Mouse (Mus musculus): Measurements from ENCODE around the gene Fgfr2.
"Not testable (repeated sequence)": the region's sequence is repeated elsewhere in the genome, so short reads cannot be mapped to it uniquely, and the experiment has no call there.

Gene Fgfr2

DNA sequence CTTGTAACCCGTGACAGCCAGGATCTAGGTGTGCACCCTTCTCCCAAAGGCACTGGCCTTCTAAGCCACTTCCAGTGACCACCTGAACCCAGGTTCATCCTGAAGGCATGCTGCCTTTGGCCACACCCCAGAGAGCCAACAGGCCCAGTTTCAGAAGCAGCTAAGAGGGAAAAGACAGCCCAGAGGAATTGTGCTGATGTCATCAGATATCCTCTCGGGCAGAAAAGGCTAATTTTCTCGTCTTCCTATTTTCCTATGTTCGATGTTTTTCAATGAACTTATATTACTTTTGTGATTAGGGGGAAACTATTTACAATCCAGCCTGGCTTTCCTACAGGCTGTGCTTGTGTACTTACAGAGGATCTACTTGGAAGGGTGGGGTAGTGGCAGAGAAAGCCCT is 582.6 kb downstream of the Fgfr2 start:
- no peak for DNase-seq (ENCODE audit: low read depth, low spot score)

DNA sequence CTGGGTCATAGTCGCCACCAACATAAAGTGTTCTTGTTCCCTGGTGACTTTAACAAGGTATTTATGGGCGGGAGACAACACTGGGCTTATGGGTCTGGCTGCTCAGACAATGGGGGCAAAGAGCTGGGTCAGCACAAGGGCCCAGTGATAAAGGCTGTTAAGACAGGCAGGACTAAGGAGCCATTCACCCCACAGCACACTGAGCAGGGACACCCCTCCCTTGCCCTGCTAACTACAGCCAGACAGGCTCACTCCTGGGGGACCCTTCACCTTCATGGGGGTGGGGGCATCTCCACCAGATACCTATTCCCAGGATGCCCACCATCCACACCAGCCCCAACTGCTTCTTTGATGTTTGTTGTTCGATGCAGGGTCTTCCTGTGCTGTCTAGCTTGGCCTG is 593.9 kb downstream of the Fgfr2 start:
- DNase-seq (ENCODE audit: low read depth, low spot score) = no peak

DNA sequence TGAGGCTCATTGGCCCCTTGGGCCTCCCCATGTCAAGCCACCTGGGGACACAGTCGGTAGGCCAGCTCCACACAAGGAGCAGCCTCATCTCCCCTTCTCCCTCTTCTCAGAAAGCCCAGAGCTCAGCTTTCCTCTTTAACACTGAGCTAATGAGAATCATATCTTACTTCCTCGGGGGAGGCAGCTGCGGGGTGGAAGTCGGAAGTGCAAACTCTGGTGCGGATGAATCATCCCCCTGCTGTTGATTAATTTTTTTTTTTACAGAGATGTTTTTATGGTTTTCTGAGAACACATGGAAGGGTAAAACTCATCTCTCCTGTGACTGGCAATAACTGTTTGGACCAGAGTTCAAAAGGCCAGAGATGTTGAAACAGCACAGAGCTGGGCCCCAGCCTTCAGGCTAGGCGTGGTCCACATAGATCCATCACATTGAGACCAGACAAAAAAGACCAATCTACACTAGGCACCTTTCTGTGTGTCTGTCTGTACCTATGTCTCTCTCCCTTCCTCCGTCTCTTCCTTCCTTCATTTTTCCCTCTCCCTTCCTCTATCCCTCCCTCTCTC is 609.6 kb downstream of the Fgfr2 start:
- no peak for DNase-seq (ENCODE audit: low read depth, low spot score)

DNA sequence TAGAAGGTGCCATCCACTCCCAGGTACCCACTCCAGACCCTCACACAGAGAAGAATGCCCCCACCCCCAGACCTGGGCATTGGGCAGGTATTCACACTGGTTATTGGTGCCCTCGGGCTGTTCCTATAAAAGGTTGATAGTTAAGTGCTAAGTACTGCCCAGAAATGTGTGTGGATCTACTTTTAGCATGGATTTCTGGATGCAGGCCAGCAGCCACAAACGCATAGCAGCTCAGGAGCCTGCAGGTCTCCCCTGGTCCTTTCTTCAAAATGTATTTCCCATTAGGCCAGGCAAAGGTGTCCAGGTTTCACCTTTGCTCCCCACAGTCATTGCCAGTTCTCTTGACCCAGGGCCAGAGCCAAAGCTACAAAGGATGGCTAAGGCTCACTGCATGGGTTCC is 614.0 kb downstream of the Fgfr2 start:
- DNase-seq (ENCODE audit: low read depth, low spot score) = no peak

DNA sequence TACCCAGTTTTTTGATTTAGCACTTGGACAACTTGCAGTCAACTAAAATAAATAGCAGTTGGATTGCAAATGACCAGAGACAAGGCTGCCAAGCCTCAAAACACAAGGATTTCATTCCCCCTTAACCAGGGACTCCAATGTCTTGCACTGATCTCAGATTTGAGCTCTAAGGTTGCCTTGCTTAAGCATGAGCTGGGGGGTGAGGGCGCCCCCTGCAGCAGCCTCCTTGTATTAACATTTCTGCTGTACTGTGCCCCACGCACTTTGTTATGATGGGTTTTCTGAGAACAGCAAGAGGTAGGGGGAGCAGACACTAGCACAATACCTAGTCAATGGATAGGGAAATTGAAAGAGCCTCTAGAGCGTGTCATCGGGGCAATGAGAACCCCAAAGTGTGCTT is 615.8 kb downstream of the Fgfr2 start:
- no peak for DNase-seq (ENCODE audit: low read depth, low spot score)

DNA sequence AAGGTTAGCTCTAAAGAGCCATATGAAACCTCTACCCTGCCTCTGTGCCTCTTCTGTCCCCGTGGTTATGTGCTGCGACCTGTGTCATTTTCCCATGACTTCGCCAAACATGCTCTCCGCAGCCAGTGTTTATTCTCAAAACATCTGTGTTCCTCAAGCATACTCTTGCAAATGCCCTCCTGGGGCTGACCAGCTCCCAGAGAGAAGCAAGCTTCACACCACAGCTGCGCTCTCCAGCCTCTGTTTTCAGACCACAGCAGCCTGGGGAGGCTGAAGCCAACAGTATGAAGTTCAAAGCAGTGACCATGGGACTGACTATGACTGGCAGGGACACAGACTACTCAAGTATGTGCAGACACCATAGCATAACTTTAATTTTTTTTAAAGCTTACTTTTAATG is 616.9 kb downstream of the Fgfr2 start:
- no peak for DNase-seq (ENCODE audit: low read depth, low spot score)

DNA sequence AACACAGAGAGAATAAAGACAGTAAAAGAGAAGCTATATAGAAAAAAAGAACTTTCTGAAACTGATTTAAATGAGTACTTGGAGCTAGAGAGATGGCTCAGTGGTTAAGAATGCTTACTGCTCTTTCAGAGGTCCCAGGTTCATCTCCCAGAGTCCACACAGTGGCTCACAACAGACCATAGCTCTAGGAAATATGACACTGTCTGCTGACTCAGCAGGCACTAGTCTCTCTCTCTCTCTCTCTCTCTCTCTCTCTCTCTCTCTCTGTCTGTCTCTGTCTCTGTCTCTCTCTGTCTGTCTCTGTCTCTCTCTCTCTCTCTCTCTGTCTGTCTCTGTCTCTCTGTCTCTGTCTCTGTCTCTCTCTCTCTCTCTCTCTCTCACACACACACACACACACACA is 620.7 kb downstream of the Fgfr2 start:
- DNase-seq (ENCODE audit: low read depth, low spot score) = not testable (repeated sequence)

DNA sequence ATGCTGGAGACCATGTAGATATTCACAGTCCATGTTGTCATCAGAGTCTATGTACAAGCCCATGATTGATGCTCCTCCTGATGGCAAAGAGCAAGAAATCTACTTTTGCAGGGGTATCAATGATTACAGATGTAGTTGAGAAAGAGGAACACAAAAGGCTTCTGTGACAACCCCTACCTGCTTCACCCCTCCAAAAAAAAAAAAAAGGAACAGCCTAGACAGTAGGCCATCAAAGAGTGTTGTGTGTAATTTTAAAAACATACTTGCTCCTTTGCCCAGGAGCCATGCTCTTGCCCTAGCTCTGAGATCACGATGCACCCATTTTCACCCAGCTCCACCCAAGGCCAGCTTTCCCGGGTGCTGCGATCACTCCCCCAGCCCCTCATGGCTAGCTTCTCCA is 626.0 kb downstream of the Fgfr2 start:
- DNase-seq (ENCODE audit: low read depth, low spot score) = no peak

DNA sequence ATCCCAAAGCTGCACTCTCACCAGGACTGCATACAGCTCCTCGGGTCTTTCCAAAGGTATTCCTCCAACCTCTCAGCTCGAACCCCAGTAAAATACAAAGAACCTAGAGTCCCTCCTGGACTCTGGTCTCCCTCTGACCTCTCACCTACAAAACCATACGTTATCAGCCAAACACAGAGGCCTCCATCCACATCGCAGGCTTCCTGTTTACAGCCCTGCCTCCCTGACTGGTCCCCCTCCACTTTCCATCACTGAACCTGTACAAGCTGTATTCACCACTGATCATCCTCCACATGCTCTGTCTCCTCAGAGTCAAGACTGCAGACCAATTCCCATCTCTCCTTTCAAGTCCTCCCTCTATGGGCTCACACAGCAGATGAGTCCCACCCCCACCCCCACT is 628.9 kb downstream of the Fgfr2 start:
- no peak for DNase-seq (ENCODE audit: low read depth, low spot score)

DNA sequence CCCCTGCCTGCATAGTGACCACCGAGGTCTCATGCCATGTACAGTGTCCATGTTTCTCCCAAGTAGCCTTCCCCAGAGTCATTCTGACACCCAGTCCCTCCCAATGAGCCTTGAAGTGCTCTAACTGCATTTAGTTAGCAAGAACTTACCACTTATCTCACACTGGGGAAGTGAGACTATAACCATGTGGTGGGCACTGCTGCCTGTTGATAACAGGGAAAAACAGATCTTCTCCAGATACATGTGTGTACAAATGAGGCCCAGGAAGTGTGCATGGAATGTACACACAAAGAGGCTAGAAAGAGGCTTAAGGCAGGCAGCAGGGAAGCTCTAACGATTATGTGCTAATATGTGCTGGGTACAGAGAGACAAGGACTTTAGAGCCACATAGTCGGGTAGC is 629.5 kb downstream of the Fgfr2 start:
- DNase-seq (ENCODE audit: low read depth, low spot score) = no peak

DNA sequence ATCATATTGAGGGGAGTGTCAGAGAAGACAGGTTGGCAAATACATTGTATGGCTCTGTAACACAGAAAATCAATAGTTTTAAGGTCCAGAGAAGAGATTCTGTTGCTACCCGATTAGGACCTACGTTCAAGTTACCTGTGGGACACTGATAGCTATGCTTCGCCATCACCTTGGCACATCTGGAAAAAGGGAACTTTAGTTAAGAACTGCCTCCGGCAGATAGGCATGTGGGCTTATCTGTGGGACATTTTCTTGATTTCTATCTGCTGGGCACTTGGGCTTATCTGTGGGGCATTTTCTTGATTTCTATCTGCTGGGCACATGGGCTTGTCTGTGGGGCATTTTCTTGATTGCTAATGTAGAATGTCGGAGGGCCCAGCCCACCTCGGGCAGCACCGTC is 631.2 kb downstream of the Fgfr2 start:
- no peak for DNase-seq (ENCODE audit: low read depth, low spot score)

DNA sequence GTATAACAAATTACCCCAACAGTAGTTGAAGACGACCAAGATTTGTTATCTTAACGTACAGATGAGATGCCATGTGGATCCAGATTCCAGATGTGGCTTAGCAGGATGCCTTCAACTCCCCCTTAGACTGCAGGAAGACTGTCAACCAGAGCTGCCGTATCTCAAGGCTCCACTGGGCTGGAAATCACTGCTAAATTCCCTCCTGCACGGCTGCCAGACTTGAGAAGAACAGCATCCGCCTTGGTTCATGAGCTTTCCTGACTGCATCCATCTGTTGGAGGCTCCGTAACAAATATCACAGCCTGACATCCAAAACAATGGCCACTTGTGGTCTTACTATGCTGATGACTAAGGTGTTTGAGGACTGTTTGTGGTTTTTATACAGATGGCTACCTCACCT is 635.8 kb downstream of the Fgfr2 start:
- DNase-seq (ENCODE audit: low read depth, low spot score) = no peak

DNA sequence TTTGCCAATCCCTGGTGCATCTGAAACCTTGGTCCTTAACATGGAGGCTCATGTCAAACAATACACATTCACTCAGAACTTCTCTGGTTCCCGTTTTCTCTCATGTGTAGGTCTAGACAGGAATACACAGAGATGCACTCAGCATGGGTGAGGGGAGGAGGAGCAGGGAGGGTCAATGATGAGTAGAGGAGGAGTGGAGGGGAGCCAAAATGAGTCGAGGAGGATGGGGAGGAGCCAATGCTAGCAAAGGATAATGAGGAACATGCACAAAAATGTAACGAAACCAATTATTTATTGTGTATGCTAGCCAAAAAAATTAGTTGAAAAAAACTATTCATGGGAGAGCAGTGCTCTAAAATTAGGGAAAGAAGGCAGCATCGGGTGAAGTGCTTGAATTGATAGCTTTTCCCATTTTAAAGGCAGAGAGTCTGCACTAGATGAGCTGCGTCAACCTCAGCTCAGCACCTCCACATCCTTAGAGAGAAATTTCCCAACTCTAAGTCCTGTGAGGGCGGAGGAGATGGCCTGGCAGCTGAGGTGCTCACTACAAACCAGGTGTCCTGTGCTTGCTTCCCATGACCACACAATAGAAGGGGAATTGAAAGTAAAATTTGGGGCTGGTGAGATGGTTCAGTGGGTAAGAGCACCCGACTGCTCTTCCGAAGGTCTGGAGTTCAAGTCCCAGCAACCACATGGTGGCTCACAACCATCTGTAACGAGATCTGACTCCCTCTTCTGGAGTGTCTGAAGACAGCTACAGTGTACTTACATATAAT is 636.6 kb downstream of the Fgfr2 start:
- DNase-seq (ENCODE audit: low read depth, low spot score) = no peak

DNA sequence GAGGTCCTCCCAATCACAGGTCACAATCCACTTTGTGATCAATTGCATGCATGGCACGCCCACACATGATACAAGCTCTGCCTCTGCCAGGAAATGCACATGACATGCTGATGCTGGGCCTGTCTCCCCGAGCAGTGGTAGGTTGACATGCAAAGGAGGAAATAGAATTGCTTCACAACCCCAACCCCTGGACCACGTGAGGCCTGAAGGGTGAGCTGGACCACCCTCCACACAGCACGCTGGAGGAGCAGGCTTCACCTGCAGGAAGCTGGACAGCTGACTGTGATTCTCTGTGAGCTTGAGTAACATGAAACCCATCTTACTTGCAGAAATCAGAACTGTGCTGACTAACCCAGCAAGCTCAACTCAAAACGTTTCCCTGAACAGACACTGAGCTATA is 638.7 kb downstream of the Fgfr2 start:
- DNase-seq (ENCODE audit: low read depth, low spot score) = no peak

DNA sequence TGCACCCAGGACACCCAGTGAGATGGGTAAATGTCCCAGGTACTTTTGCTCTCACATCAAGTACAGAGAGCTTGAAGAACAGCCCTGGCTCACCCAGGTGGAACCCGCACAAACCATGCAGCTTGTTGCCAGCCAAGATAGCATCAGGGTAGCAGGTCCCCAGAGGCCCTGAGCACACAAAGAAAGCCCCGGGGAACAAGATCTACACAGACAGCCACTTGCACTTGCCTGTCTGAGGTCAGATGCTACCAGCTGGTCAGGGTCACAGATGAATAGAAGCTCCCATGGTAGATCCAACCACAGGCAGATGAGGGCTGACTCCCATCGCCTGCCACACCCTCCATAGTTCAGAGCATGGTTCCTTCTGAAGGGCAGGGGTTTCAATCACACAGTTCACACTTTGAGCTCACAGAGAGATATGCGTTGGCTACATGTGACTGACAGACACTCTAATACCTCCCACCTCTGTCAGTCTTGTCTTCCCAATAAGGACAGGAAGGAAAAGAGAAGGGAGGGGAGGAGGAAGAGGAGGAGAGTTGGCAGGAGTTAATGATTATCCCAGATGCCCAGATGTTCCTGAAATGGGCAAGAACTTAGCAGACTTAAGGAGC is 642.3 kb downstream of the Fgfr2 start:
- DNase-seq (ENCODE audit: low read depth, low spot score) = no peak

DNA sequence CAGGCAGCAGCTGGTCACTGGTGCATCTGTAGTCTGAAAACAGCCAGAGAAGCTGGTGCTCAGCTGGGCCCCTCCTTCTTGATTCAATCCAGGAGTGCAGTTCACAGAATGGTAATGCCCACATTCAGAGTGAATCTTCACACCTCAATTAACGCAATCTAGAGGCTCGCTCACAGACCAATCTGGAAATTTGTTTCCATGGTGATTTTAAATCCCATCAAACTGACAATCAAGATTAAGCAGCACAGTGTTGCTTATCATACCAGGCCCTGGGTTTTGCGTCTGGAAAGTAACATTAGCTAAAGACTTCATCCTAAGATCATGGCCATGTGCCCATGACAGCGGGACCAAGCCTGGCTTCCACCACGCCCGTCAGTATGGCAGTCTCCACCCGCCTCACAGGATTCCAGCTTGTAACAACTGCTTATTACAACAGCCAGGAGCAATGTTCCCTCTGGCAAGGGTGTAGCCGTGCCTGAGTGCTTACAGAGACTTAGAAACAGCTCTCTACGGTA is 644.8 kb downstream of the Fgfr2 start:
- DNase-seq (ENCODE audit: low read depth, low spot score) = no peak

DNA sequence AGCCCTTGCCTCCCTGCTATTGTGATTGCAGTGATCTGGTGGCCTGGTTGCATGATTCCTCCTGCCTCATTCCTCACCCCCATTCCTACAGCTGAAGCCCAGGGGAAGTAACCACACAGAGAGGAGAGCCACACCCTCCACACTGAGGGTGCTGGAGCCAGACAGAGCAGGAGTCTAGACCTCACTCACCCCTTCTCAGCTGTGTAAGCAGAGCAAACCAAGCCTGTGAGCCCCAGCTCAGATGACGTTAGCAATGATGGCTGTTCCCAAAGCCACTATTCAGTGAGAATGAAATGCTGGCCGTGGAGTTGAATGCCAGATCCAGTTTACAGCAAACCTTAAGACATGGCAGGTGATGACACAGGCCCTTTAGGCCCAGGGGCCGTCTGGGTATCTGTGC is 645.4 kb downstream of the Fgfr2 start:
- DNase-seq (ENCODE audit: low read depth, low spot score) = no peak

DNA sequence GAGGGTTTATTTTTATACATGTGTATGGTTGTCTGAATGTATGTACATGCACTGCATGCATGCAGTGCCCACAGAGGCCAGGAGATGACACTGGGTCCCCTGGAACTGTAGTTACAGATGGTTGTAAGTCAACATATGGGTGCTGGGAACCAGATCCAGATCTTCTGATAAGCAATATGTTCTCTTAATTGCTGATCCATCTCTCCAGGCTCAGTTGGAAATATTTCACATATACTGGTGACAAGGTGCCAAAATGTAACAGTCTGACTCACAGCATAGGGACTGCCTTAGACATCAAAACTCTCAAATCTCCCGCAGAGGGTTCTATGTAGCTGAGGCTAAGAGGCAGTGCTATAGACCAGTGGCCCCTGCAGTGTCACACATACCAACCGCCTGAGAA is 646.7 kb downstream of the Fgfr2 start:
- DNase-seq (ENCODE audit: low read depth, low spot score) = no peak

DNA sequence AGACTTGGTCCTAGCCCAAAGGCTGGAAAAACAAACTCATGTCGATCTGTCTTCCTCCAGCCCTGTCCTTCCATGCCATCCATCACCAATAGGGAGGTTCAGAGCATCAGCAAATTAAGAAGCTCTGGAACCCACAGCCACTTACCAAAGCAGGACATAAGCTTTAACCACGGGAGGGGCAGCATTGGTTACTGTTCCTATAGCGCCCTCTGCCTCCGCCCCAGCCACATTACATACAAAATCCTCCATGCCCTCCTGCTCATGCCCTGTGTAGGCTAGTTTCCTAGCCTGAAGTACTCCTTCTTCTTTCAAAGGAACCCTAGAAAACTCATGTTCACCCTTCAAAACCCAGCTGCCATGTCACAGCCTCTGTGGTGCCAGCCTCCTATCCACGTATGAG is 648.1 kb downstream of the Fgfr2 start:
- DNase-seq (ENCODE audit: low read depth, low spot score) = no peak

DNA sequence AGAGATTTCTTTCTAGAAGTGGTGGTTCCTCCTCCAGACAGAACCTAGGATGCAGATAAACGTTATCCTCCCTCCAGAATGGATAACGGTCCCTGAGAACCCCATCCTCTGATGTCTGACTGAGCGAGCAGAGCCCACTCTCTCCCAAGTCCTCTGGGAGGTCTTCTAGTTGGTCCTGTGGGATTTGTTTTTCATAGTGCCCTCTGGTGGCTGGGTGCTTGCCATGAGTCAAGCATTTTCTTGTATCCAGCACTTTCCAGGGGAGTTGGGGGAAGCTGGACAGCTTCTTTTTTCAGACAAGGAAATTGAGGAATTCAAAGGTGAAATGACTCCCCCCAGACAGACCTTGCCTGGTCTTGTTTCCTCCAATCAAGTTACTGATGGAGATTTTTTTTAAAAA is 651.8 kb downstream of the Fgfr2 start:
- no peak for DNase-seq (ENCODE audit: low read depth, low spot score)

DNA sequence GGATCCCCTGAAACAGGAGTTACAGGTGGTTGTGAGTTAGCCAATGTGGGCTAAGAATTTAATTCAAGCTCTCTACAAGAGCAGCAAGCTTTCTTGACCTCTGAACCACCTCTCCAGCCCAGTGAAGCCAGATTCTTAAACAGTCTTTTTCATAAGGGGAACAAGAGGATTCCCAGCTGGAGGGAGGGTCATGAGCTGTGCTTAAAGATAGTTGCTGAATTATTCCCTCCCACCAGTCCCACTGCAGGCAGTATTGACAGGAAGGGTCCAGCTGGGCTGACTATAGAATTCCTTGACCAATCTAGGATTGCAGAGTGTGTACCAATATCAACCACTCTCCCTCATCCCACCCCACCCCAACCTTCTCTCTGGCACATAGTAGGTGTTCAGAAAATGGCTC is 654.8 kb downstream of the Fgfr2 start:
- no peak for DNase-seq (ENCODE audit: low read depth, low spot score)

DNA sequence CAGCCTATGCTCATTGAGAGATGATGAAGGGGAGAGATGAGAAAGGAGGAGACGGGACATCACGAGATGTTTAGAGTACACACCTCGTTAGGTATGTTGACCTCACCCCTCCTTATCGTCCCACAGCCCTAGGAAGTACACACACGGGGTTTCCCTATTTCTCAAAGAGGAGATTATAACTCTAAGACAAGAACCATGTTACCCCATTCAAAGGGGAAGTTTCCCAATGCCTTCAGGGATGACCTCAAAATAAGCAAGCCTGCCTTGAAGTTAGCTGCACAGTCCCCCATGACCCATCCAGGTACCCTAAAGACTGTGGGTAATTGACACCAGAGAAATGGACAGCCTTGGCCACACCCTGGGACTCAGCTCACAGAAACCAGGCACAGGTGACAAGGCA is 657.3 kb downstream of the Fgfr2 start:
- no peak for DNase-seq (ENCODE audit: low read depth, low spot score)

DNA sequence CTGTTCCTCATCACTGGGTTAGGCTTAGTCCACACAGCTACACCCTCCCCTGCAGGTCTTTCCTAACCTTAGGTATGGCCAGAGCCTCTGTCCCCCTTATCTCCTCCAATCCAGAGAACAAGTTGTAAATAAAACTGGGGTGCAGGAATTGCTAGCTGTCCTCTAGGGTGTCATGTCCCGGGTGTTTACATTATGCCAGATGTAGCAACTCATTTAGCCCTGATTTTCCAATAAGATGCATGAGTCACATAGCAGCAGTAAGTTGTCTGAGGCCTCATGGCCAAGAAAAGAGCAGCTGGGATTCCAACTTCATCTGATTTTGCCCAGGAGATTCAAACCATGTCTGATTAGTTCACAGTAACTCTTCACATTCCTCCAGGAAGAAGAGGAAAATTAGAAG is 658.3 kb downstream of the Fgfr2 start:
- no peak for DNase-seq (ENCODE audit: low read depth, low spot score)
